Mouse (Mus musculus): ENCODE measurements at regions not wholly inside any gene's neighbourhood (a gene's known extent, or its start where the extent isn't known, plus 50 kb on each side); places are given as distances from the start of the nearest gene placed in this dataset.

GRCm38 (mm10) chr4:35401783-35402182 lies 175.8 kb upstream of the C9orf72 start:
- no peak for ATAC-seq (replicated peaks; ENCODE audit: low FRiP score, low read depth)
- no peaks in the 10 kb centered on the region for H3K9me3 ChIP-seq (replicated peaks; ENCODE audit: low read length)
- no peak overlapping the region for H3K9ac ChIP-seq (ENCODE audit: low read depth, low read length)
- no peaks in the 10 kb centered on the region for H3K4me1 ChIP-seq (replicated peaks; ENCODE audit: insufficient read depth, low read length)
- no peaks in the 10 kb centered on the region for H3K36me3 ChIP-seq (ENCODE audit: insufficient read depth, low read length)
- H3K27ac ChIP-seq: no peak overlapping the region
- no peak overlapping the region for H3K4me2 ChIP-seq (ENCODE audit: low read length)
- DNase-seq (ENCODE audit: low spot score): peak; percentile 42
- TF ChIP-seq CTCF (IDR thresholded peaks at IDR 0.05; ENCODE audit: low read depth): no peak
- no peaks in the 10 kb centered on the region for H3K27me3 ChIP-seq (ENCODE audit: insufficient read depth, low read length)
- H3K4me3 ChIP-seq (replicated peaks; ENCODE audit: low read depth, low read length): no peak overlapping the region
- 42% methylated on average over 4 of the region's 4 CpGs for WGBS

GRCm38 (mm10) chr4:35400511-35400910 lies 174.5 kb upstream of the C9orf72 start:
- Histone ChIP-seq H3K4me2 (ENCODE audit: low read length) (no peak overlapping the region), H3K9ac (ENCODE audit: low read depth, low read length) (no peak overlapping the region), H3K27ac (no peak overlapping the region), H3K9me3 (replicated peaks; ENCODE audit: low read length) (no peaks in the 10 kb centered on the region), H3K36me3 (ENCODE audit: insufficient read depth, low read length) (no peaks in the 10 kb centered on the region), H3K4me3 (replicated peaks; ENCODE audit: low read depth, low read length) (no peak overlapping the region), H3K27me3 (ENCODE audit: insufficient read depth, low read length) (no peaks in the 10 kb centered on the region), H3K4me1 (replicated peaks; ENCODE audit: insufficient read depth, low read length) (no peaks in the 10 kb centered on the region)
- 71% methylated on average over 6 of the region's 6 CpGs for WGBS
- no peak for DNase-seq (ENCODE audit: low spot score)
- TF ChIP-seq CTCF (IDR thresholded peaks at IDR 0.05; ENCODE audit: low read depth): no peak
- no peak for ATAC-seq (replicated peaks; ENCODE audit: low FRiP score, low read depth)

GRCm38 (mm10) chr4:35395583-35395877 lies 169.6 kb upstream of the C9orf72 start:
- Histone ChIP-seq H3K27me3 (ENCODE audit: insufficient read depth, low read length) (no peaks in the 10 kb centered on the region), H3K9ac (ENCODE audit: low read depth, low read length) (no peak overlapping the region), H3K27ac (no peak overlapping the region), H3K36me3 (ENCODE audit: insufficient read depth, low read length) (no peaks in the 10 kb centered on the region), H3K4me2 (ENCODE audit: low read length) (no peak overlapping the region), H3K9me3 (replicated peaks; ENCODE audit: low read length) (no peaks in the 10 kb centered on the region), H3K4me3 (replicated peaks; ENCODE audit: low read depth, low read length) (no peak overlapping the region), H3K4me1 (replicated peaks; ENCODE audit: insufficient read depth, low read length) (no peaks in the 10 kb centered on the region)
- ATAC-seq (replicated peaks; ENCODE audit: low FRiP score, low read depth) (no peak), DNase-seq (ENCODE audit: low spot score) (no peak)
- WGBS: 94% methylated on average over 5 of the region's 5 CpGs
- TF ChIP-seq CTCF (IDR thresholded peaks at IDR 0.05; ENCODE audit: low read depth): no peak

GRCm38 (mm10) chr4:35394821-35395582 lies 169.0 kb upstream of the C9orf72 start:
- no peaks in the 10 kb centered on the region for H3K9me3 ChIP-seq (replicated peaks; ENCODE audit: low read length)
- no peak overlapping the region for H3K4me3 ChIP-seq (replicated peaks; ENCODE audit: low read depth, low read length)
- TF ChIP-seq CTCF (IDR thresholded peaks at IDR 0.05; ENCODE audit: low read depth): no peak
- H3K36me3 ChIP-seq (ENCODE audit: insufficient read depth, low read length): no peaks in the 10 kb centered on the region
- no peak overlapping the region for H3K4me2 ChIP-seq (ENCODE audit: low read length)
- H3K27me3 ChIP-seq (ENCODE audit: insufficient read depth, low read length): no peaks in the 10 kb centered on the region
- ATAC-seq (replicated peaks; ENCODE audit: low FRiP score, low read depth) (no peak), DNase-seq (ENCODE audit: low spot score) (no peak)
- no peak overlapping the region for H3K9ac ChIP-seq (ENCODE audit: low read depth, low read length)
- WGBS: 47% methylated on average over 16 of the region's 16 CpGs
- no peaks in the 10 kb centered on the region for H3K4me1 ChIP-seq (replicated peaks; ENCODE audit: insufficient read depth, low read length)
- H3K27ac ChIP-seq: no peak overlapping the region

GRCm38 (mm10) chr4:35375791-35376190 lies 149.8 kb upstream of the C9orf72 start:
- Histone ChIP-seq H3K27me3 (ENCODE audit: insufficient read depth, low read length) (no peaks in the 10 kb centered on the region), H3K4me1 (replicated peaks; ENCODE audit: insufficient read depth, low read length) (no peaks in the 10 kb centered on the region), H3K4me3 (replicated peaks; ENCODE audit: low read depth, low read length) (no peak overlapping the region), H3K9me3 (replicated peaks; ENCODE audit: low read length) (no peaks in the 10 kb centered on the region), H3K36me3 (ENCODE audit: insufficient read depth, low read length) (no peaks in the 10 kb centered on the region), H3K27ac (no peak overlapping the region), H3K9ac (ENCODE audit: low read depth, low read length) (no peak overlapping the region), H3K4me2 (ENCODE audit: low read length) (no peak overlapping the region)
- no peak for DNase-seq (ENCODE audit: low spot score)
- ATAC-seq (replicated peaks; ENCODE audit: low FRiP score, low read depth): no peak
- WGBS: 72% methylated on average over 4 of the region's 4 CpGs
- no peak for TF ChIP-seq CTCF (IDR thresholded peaks at IDR 0.05; ENCODE audit: low read depth)

- DNase-seq (ENCODE audit: low spot score) (no peak), ATAC-seq (replicated peaks; ENCODE audit: low FRiP score, low read depth) (no peak)
- Histone ChIP-seq H3K9me3 (replicated peaks; ENCODE audit: low read length) (no peaks in the 10 kb centered on the region), H3K36me3 (ENCODE audit: insufficient read depth, low read length) (no peaks in the 10 kb centered on the region), H3K27me3 (ENCODE audit: insufficient read depth, low read length) (no peaks in the 10 kb centered on the region), H3K4me1 (replicated peaks; ENCODE audit: insufficient read depth, low read length) (no peaks in the 10 kb centered on the region), H3K4me3 (replicated peaks; ENCODE audit: low read depth, low read length) (no peak overlapping the region), H3K27ac (no peak overlapping the region), H3K9ac (ENCODE audit: low read depth, low read length) (no peak overlapping the region), H3K4me2 (ENCODE audit: low read length) (no peak overlapping the region)
- 65% methylated on average over 9 of the region's 9 CpGs for whole genome bisulfite sequencing
- no peak for TF ChIP-seq CTCF (IDR thresholded peaks at IDR 0.05; ENCODE audit: low read depth)
These were observed 147.4 kb upstream of the C9orf72 start for GRCm38 (mm10) chr4:35373213-35373860.

All from kidney, postnatal 0 days (tissue).